Mouse (Mus musculus) gastrocnemius, postnatal 14 days (tissue): ENCODE measurements around the gene Bend4. TPM values are rescaled to one million over a fixed set of nuclear protein-coding genes. Genes with fewer than 3 reads are reported as not detected.

ENCODE experiments used
- DNase-seq: peaks from one replicate; pipeline ENCODE4 v3.0.0; 2021; ENCODE audit warnings: mixed read lengths
- intact Hi-C: fragments of 180-260 bp; cut with DNase I; formaldehyde crosslinking; loops from one replicate; pipeline ENCODE4 v1.15.1; 2025; ENCODE audit warnings: low total_unique reads
- total RNA-seq, 2 experiments: library from RNA; stranded (reverse); gene quantifications; 2 replicates each; pipeline ENCODE4 v1.2.3; 2021

Gene Bend4
- total RNA-seq, 2 experiments from 2014 or later: 0.82 to 0.97 TPM

DNA sequence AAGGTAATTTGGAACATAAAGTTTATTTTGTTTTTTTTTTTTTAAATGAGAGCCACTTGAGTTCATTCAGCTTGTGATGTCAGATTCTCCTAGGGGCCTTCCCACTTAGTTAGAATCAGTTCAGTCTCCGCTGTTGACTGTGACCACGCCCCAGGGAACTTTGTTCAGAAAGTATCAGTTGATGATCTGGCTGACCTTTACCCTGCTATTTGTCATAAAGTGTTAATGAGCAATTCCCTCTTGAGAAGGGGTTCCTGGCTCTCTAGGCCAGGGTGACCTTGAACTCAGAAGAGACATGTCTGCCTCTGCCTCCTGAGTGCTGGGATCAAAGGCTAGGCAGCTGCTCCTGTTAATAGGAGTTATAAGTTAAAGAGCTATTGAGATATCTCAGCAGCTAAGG, 81.0 kb downstream of the Bend4 start:
- no peak for DNase-seq
- intact Hi-C loops: no loop called here

Other genes starting within 250 kb of the Bend4 start
- 10 to 100 TPM; 24.9 to 25.0 TPM for gene Tmem33, start 167.7 kb downstream of the Bend4 start, total RNA-seq
- 10 to 100 TPM; 85.7 to 90.8 TPM for gene Slc30a9, start 121.4 kb downstream of the Bend4 start, total RNA-seq
- gene Shisa3, start 179.6 kb upstream of the Bend4 start, total RNA-seq: 1 to 10 TPM; 2.1 to 2.2 TPM